Mouse (Mus musculus) hindbrain, embryonic 16.5 days (tissue): Measurements from ENCODE around the gene Plcl1. TPM values are rescaled to one million over a fixed set of nuclear protein-coding genes. Genes with fewer than 3 reads are reported as not detected.
A peak's percentile ranks its signal among the peaks of the same experiment; 100 is the strongest.

Experiments
- ATAC-seq: fragments of 200-750 bp; cut with Nextera tagmentation; 2 replicates; pipeline ENCODE4 v1.8.0; 2017; ENCODE audit warnings: moderate TSS enrichment, moderate library complexity
- H3K27ac ChIP-seq: fragments of 300-500 bp; sonication (generic); 2 replicates; pipeline ENCODE4 v1.5.1; 2014; ENCODE audit warnings: low read depth, mild to moderate bottlenecking, control low read depth, low read length, moderate library complexity
- H3K27me3 ChIP-seq: fragments of 300-500 bp; sonication (generic); replicated peaks from 2 replicates; pipeline ENCODE4 v1.6.1; 2014; ENCODE audit warnings: low read length; ENCODE audit not compliant: control insufficient read depth, insufficient read depth
- H3K36me3 ChIP-seq: fragments of 300-500 bp; sonication (generic); 2 replicates; pipeline ENCODE4 v1.6.1; 2014; ENCODE audit warnings: mild to moderate bottlenecking, low read length, moderate library complexity, mixed read lengths; ENCODE audit not compliant: control insufficient read depth, insufficient read depth
- H3K4me1 ChIP-seq: fragments of 300-500 bp; sonication (generic); 2 replicates; pipeline ENCODE4 v1.6.1; 2014; ENCODE audit warnings: low read depth, low read length; ENCODE audit not compliant: control insufficient read depth, insufficient read depth
- H3K4me2 ChIP-seq: fragments of 300-500 bp; sonication (generic); 2 replicates; pipeline ENCODE4 v1.6.1; 2014; ENCODE audit warnings: mild to moderate bottlenecking, low read length, control low read depth, moderate library complexity
- H3K4me3 ChIP-seq: fragments of 300-500 bp; sonication (generic); 2 replicates; pipeline ENCODE4 v1.5.1; 2014; ENCODE audit warnings: mild to moderate bottlenecking, low read length, control low read depth, moderate library complexity
- H3K9ac ChIP-seq: fragments of 300-500 bp; sonication (generic); 2 replicates; pipeline ENCODE4 v1.6.1; 2014; ENCODE audit warnings: low read depth, mild to moderate bottlenecking, control low read depth, low read length, moderate library complexity
- H3K9me3 ChIP-seq: fragments of 300-500 bp; sonication (generic); 2 replicates; pipeline ENCODE4 v1.6.1; 2014; ENCODE audit warnings: mild to moderate bottlenecking, low read length, moderate library complexity; ENCODE audit not compliant: control insufficient read depth
- WGBS: fragments of 180-500 bp; shearing (Covaris S2); extraction: QIAGEN DNeasy Blood & Tissue Kit; methylation state at CpG from one replicate; pipeline ENCODE4 v1.1.7; 2014; 5-methylcytosine and 5-hydroxymethylcytosine counted together
- polyA plus RNA-seq: library from polyadenylated mRNA; unstranded; fragments of >200 nt; fragmentation: Nextera tagmentation; extraction: Ambion mirVana; gene quantifications from 2 replicates; pipeline ENCODE4 v1.2.1, GENCODE M21; 2015

Plcl1 gene
- polyA plus RNA-seq, 1 experiment from 2014 or later, result 3.7 TPM

DNA sequence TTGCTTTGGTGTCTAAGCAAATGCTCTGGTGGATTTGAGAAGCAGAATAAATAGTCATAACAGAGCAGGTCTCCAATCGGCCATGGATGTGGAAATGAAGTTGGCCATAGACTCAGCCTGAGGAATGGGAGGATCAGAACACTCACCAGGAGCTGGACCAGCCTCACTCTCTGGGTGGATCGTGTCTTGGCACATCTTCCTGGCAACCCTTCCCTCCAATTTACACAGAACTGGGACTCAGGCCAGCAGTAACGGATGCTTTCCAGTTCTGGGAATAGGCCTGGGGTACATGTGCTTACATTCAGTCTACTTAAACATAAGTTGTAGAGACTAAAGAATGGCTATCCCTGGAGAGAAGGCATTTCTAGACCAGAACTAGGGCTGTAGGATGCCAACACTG, 336.2 kb downstream of the Plcl1 start:
- Histone ChIP-seq H3K9me3 (no peaks in the 10 kb centered on the region), H3K9ac (no peak overlapping the region), H3K27me3 (peaks cover 2% of the 10 kb centered on the region; the same call in 1 of the 2 replicates), H3K4me3 (no peak overlapping the region), H3K4me2 (no peak overlapping the region), H3K36me3 (no peaks in the 10 kb centered on the region), H3K4me1 (no peaks in the 10 kb centered on the region), H3K27ac (no peak overlapping the region)
- WGBS, result 43% methylated on average over 3 of the region's 3 CpGs
- ATAC-seq, result peak; percentile 79

DNA sequence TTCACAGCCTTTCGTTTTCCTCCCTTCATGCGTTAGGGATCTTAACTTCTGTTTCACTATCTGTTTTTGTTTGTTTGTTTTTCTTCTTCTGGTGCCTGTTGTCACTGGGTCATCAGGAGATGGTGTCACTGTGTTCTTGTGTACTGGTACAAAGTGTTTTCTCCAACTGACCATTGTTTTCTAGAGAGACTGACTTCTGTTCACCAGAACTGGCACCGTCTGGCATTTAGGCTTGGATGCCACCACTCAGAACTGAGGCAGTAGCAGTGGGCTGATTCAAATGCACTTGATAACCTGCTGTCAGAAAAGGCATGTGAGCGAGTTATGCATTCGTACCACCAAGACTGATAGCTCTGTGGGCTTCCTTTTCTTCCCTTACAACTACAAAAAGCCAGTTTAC, 342.8 kb downstream of the Plcl1 start:
- no peak overlapping the region for H3K9ac ChIP-seq
- no peaks in the 10 kb centered on the region for H3K27me3 ChIP-seq
- no peak overlapping the region for H3K4me2 ChIP-seq
- no peak for ATAC-seq
- no peak overlapping the region for H3K27ac ChIP-seq
- WGBS, result 76% methylated on average over 5 of the region's 5 CpGs
- H3K4me3 ChIP-seq, result no peak overlapping the region
- H3K4me1 ChIP-seq, result no peaks in the 10 kb centered on the region
- H3K9me3 ChIP-seq, result no peaks in the 10 kb centered on the region
- H3K36me3 ChIP-seq, result no peaks in the 10 kb centered on the region

DNA sequence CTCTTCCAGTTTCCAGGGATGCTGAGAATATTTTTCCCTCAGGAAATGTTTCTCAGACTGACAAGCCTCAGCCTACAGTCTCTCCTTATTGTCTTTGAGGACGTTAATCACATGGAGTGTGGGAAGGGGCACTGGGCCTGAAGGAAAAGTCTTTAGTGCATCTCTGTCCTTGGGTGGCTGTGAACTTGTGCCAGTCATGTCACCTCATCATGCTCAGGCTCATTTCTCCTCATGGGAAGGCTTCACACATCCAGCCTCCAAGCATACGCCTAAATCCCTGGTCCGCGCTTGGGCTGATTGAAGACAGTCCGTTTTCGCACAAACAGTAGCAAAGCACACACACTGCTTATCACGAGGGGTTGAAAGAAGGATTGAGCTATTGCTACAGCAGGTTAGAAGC, 344.0 kb downstream of the Plcl1 start:
- H3K9ac ChIP-seq, result no peak overlapping the region
- no peaks in the 10 kb centered on the region for H3K9me3 ChIP-seq
- no peak overlapping the region for H3K4me2 ChIP-seq
- no peak for ATAC-seq
- H3K27me3 ChIP-seq, result no peaks in the 10 kb centered on the region
- H3K4me3 ChIP-seq, result no peak overlapping the region
- no peaks in the 10 kb centered on the region for H3K4me1 ChIP-seq
- H3K36me3 ChIP-seq, result no peaks in the 10 kb centered on the region
- WGBS, result 74% methylated on average over 7 of the region's 7 CpGs
- no peak overlapping the region for H3K27ac ChIP-seq

DNA sequence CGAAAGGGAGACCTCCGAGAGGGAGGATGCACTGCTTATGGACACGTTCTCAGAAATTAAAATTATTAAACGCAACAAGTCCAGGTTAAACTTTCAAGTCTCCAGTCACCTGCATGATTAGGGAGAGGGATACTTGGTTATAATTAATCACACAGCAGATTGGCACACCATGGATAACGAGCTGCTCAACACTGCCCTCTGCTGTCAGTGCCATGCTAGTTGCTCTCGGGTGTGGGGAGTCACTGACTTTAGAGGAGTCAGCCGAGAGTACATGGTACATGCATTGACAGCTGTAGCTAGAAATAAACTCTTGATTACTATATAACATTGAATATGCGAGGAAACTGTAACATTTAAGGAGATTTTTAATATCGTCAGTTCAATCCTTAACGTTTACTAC, 350.0 kb downstream of the Plcl1 start:
- H3K27me3 ChIP-seq, result no peaks in the 10 kb centered on the region
- H3K9me3 ChIP-seq, result no peaks in the 10 kb centered on the region
- H3K9ac ChIP-seq, result no peak overlapping the region
- WGBS, result 64% methylated on average over 10 of the region's 10 CpGs
- no peak overlapping the region for H3K4me2 ChIP-seq
- H3K36me3 ChIP-seq, result no peaks in the 10 kb centered on the region
- H3K4me1 ChIP-seq, result no peaks in the 10 kb centered on the region
- ATAC-seq, result no peak
- no peak overlapping the region for H3K27ac ChIP-seq
- H3K4me3 ChIP-seq, result no peak overlapping the region

DNA sequence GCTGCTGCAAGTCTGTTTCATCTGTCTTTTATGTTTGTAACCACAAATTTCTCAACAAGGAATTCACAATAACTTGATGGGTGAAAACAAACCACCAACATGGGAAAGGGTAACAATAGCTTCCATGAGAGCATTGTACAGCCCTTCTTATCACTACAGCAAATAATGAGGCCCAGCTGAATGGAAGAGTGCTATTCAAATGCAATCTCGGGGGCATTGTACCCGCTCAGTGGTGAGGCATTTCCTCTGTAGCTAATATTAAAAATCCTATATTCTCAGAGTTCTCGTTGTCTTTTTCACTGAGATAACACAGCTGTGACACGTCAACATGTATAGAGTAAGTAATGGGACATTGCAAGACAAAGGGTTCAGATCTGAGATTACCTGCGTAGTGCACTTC, 356.6 kb downstream of the Plcl1 start:
- no peak for ATAC-seq
- Histone ChIP-seq H3K4me3 (no peak overlapping the region), H3K9me3 (no peaks in the 10 kb centered on the region), H3K4me2 (no peak overlapping the region), H3K4me1 (no peaks in the 10 kb centered on the region), H3K36me3 (no peaks in the 10 kb centered on the region), H3K9ac (no peak overlapping the region), H3K27ac (no peak overlapping the region), H3K27me3 (no peaks in the 10 kb centered on the region)
- WGBS, result 57% methylated on average over 5 of the region's 5 CpGs

DNA sequence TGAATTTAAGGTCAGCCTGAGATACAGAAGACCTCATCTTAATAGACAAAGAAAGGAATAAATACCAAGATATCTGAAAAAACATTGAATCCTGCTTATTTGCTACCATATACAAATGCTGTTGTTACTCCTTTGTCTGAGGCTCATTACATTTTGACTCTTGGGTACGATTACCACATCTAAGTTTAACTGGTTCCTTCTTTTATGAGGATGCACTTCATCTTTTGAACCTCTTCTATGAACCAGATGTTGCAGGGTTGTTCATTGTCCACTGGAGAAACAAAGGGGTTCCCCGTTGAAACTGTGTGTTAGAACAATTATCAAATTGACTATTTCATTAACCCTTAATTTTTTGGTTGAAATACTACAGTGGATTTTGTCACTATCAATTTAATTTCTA, 357.4 kb downstream of the Plcl1 start:
- no peak overlapping the region for H3K4me3 ChIP-seq
- no peak for ATAC-seq
- H3K27ac ChIP-seq, result no peak overlapping the region
- no peak overlapping the region for H3K4me2 ChIP-seq
- H3K9me3 ChIP-seq, result no peaks in the 10 kb centered on the region
- no peaks in the 10 kb centered on the region for H3K36me3 ChIP-seq
- WGBS, result 69% methylated on average over 2 of the region's 2 CpGs
- H3K27me3 ChIP-seq, result no peaks in the 10 kb centered on the region
- no peak overlapping the region for H3K9ac ChIP-seq
- H3K4me1 ChIP-seq, result no peaks in the 10 kb centered on the region

DNA sequence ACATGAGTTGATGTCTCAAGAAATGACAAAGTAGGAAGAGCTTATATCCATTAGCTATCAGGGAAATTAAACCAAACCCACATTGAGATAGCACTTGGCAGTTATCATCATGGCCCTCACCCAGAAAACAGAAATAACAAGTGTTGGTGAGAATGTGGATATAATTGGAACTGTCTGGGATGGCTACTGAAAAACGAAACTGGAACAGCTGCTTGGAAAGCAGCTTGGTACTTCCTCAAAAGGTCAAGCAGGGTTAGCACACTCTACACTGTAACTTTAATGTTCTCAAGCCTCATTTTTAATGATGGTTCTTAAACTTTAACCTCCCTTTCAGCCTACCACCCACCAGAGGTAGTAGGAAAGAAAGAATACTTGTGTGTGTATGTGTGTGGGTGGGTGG, 361.0 kb downstream of the Plcl1 start:
- Histone ChIP-seq H3K4me1 (no peaks in the 10 kb centered on the region), H3K4me2 (no peak overlapping the region), H3K4me3 (no peak overlapping the region), H3K9ac (no peak overlapping the region), H3K9me3 (no peaks in the 10 kb centered on the region), H3K27me3 (no peaks in the 10 kb centered on the region), H3K27ac (no peak overlapping the region), H3K36me3 (no peaks in the 10 kb centered on the region)
- no peak for ATAC-seq
- WGBS, result 80% methylated on average over 1 of the region's 1 CpGs

DNA sequence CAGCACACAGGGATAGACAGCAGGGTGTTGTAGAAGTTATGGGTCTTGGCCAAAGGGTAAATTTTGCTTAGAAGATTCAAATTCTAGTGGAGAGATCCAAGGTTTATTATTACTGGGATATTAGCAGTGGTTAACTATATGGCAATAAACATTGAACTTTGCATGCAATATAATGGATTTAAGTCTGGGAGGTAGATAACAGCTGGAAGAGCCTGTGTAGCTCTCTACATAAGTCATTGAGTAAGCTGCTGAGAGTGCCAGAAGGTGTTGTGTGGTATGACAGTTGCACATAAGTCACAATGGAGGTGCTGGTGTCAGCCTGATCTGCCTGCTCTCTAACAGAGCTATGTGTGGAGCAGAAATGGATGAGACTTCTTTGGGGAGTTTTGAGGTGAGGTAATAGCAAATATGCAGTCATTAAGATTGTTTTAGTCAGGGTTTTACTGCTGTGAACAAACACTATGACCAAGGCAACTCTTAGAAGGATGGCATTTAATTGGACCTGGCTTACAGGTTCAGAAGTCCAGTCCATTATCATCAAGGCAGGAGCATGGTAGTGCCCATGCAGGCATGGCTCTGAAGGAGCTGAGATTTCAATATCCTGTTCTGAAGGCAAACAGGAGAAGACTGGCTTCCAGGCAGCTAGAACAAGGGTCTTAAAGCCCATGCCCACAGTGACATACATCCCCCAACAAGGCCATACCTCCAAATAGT, 364.5 kb downstream of the Plcl1 start:
- no peak overlapping the region for H3K9ac ChIP-seq
- no peak for ATAC-seq
- no peak overlapping the region for H3K4me3 ChIP-seq
- H3K4me2 ChIP-seq, result no peak overlapping the region
- no peaks in the 10 kb centered on the region for H3K36me3 ChIP-seq
- no peaks in the 10 kb centered on the region for H3K9me3 ChIP-seq
- no peaks in the 10 kb centered on the region for H3K27me3 ChIP-seq
- no peak overlapping the region for H3K27ac ChIP-seq
- H3K4me1 ChIP-seq, result no peaks in the 10 kb centered on the region

DNA sequence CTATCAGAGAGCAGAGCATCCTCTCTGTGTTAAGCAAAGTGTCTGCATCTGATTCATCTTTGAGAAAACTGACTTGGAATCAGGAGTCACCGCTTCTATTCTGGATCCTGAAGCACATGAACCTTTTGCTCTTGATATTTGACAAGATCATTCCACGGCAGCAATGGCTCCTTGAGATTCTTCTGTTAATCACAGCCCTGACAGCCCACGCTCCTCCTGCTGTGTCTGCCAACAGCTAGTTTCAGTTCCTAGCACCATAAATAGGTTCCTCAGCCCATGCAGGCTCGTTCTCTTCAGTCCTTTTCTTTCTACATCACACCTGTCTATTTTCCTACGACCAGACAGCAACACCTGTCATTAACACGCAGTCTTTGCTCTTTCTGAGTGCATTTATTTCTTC, 387.1 kb downstream of the Plcl1 start:
- WGBS, result 69% methylated on average over 6 of the region's 6 CpGs
- Histone ChIP-seq H3K4me1 (no peaks in the 10 kb centered on the region), H3K27me3 (no peaks in the 10 kb centered on the region), H3K4me2 (no peak overlapping the region), H3K36me3 (no peaks in the 10 kb centered on the region), H3K9ac (no peak overlapping the region), H3K27ac (no peak overlapping the region), H3K4me3 (no peak overlapping the region), H3K9me3 (no peaks in the 10 kb centered on the region)
- ATAC-seq, result no peak
